Mouse (Mus musculus) activated CD4-positive, CD25-positive, alpha-beta regulatory T cell, adult 4 months (primary cell): Measurements from ENCODE around the gene Cdkn1c. TPM values are rescaled to one million over a fixed set of nuclear protein-coding genes. Genes with fewer than 3 reads are reported as not detected.

ENCODE experiments used
- ATAC-seq: one replicate; pipeline ENCODE4 v1.8.0; 2017
- polyA plus RNA-seq, 2 experiments: library from polyadenylated mRNA; unstranded; fragments of 100-300 nt; shearing (Covaris generic); gene quantifications; one replicate each; pipeline ENCODE4 v1.2.1; 2017

Cdkn1c gene
- polyA plus RNA-seq, 2 experiments from 2014 or later = 0.24 to 0.41 TPM

GRCm38 (mm10) chr7:143433331-143433730, 27.5 kb downstream of the Cdkn1c start:
- ATAC-seq = no peak

DNA sequence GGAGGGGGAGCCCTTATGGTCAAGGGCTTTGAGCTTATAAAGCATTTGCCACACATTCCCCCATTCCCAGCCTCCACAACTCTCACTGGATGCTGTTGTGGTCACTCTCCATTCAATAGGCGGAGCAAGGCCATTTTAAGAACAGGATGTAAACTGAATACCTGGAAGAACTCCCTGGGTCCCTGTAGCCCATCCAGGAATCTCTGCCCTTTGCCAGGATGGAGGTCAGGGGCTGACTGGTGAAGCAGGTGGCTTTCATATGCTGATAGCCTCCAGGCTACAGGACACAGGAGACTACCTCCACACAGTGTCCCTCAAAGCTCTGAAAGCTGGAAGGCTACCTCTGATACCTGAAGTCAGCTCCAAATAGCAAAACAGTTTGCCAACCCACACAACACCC, 28.2 kb downstream of the Cdkn1c start:
- ATAC-seq = no peak

DNA sequence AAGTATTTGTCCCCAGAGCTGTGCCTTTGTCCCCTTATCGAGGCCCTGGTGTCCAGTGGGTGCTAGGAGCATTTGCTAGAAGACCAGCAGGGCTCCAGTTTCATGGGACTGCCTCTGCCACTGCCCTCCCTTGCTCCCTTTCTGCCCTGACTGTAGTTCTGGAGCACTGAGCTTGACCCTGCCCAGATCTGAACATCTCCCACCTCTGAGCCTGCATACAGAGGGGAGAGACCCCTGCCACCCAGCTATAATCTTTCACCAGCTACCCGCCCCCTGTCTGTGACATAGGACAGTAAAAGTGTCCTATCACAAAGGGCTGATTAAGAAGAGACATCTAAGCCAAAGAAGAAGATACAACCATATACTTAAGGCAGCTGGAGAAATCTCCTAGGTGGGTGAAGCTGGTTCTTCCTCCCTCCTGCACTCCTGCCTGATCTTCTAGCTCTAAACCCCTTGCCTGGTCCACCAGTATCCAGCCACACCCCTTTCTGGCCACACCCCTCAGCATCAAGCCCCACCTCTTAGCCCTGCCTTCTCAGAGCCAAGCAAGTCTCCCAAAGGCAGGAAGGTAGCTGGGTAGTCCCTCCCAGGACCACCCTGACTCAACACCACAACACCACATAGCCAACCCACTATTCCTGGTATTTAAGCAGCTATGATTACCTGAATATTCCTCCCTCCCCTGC, 31.9 kb downstream of the Cdkn1c start:
- no peak for ATAC-seq

GRCm38 (mm10) chr7:143428142-143428813, 32.6 kb downstream of the Cdkn1c start:
- no peak for ATAC-seq

DNA sequence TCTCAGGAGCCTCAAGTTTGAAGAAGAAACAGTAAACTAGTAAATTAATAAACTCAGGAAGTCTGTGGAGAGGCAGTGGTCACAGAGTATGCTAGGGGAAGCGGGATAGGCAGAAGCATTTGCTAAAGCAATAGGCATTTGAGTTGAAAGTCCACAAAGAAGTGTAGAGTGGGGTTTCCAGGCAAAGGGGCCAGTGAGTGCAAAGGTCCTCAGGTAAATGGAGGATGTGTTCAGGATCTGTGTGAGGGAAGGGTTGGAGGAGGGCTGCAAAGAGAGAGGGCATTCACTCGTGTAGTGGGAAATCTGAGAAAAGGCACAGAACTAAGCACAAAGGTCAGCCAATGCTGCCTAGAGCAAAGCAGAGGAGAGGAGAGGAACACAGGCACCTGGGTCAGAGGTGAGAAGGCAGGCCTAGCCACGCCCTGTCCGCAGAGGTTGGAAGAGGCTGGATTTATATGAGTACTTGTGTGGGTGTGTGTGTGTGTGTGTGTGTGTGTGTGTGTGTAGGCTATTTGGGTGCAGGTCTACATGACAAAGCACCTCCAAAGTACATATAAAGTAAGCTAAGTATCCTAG, 41.2 kb downstream of the Cdkn1c start:
- ATAC-seq = no peak

DNA sequence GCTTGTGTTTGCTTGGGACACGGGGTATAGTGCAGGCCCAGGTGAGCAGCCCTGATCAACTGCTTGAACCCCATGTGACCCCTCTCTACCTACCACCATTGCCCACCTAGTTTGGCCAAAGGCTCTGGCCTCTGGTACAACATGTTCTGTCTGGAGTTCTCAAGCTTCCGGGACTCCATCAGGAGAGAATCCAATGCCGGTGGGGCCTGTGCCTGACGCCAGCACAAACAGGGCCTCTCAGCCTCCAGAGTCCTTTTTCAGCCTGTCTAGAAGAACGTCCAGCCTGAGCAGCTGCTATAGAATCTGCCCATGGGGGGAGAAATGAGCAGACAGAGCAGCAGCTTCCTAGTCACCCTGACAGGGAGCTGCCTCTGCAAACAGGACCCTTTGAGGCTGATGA, 43.0 kb downstream of the Cdkn1c start:
- ATAC-seq = no peak

- ATAC-seq = no peak
Measured at GRCm38 (mm10) chr7:143416406-143416805, 44.4 kb downstream of the Cdkn1c start.

- no peak for ATAC-seq
Measured at GRCm38 (mm10) chr7:143415070-143415469, 45.8 kb downstream of the Cdkn1c start.

DNA sequence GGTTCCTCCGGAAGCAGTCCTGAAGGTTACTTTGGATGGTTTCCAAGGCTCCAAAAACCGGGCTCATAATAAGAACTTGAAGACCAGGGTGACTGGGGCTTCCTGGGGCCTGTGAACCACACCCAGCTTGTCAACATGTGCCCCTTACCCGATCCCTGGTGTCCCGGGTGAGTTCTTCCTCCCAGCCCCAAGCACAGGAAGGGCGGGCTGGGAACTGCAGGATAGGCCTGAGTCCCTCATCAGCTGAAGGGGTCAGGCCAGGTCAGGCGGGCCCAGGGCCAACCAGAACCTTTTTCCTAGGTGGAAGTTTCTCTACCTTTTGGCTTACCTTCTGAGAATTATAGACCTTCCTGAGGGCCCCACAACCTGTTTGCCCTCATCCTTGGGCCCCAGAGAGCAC, 48.2 kb downstream of the Cdkn1c start:
- ATAC-seq = no peak

DNA sequence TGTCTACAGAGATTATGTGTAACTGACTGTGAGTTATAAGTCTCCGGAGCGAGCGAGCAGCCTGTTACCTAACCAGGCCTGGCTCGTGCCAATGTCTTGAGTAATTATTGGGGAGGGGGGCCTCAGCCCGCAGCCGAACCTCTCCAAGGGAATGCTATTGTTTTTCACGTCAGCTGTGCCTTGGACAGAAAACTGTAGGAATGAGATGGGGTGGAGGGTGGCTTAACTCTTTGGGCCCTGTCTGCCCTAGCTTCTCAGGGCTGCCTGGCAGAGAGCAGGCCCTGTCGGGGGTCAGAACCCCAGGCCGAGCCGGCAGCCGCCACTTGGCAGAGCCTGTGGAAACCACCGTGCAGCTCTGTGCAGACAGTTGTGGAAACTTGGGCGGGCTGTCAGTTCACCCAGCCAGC, 52.2 kb downstream of the Cdkn1c start:
- ATAC-seq = no peak

Other genes with a start within 250 kb of the Cdkn1c start
- under 1 TPM in 1 of 2 experiments, not detected in 1; 0.32 TPM for gene Slc22a18, start 12.7 kb upstream of the Cdkn1c start, polyA plus RNA-seq
- not detected for gene Phlda2, start 42.1 kb upstream of the Cdkn1c start, polyA plus RNA-seq
- 100 to 1,000 TPM; 246 to 261 TPM for gene Nap1l4, start 88.1 kb upstream of the Cdkn1c start, polyA plus RNA-seq
- 10 to 100 TPM; 26.1 to 30.4 TPM for gene Cars, start 139.0 kb upstream of the Cdkn1c start, polyA plus RNA-seq
- 100 to 1,000 TPM in 1 of 2 experiments, 10 to 100 TPM in 1; 96.1 to 107 TPM for gene Tnfrsf26, start 167.7 kb upstream of the Cdkn1c start, polyA plus RNA-seq
- gene Tnfrsf22, start 188.6 kb upstream of the Cdkn1c start, polyA plus RNA-seq = 10 to 100 TPM; 14.7 to 16.2 TPM
- 1 to 10 TPM; 2.1 to 3.3 TPM for gene Tnfrsf23, start 224.8 kb upstream of the Cdkn1c start, polyA plus RNA-seq